Mouse (Mus musculus) adipocyte (in vitro differentiated cells): ENCODE measurements at regions not wholly inside any gene's neighbourhood (a gene's known extent, or its start where the extent isn't known, plus 50 kb on each side); places are given as distances from the start of the nearest gene placed in this dataset.

Source experiments
- DNase-seq: peaks from one replicate; pipeline ENCODE4 v3.0.0-alpha.2; 2016; ENCODE audit warnings: low spot score

DNA sequence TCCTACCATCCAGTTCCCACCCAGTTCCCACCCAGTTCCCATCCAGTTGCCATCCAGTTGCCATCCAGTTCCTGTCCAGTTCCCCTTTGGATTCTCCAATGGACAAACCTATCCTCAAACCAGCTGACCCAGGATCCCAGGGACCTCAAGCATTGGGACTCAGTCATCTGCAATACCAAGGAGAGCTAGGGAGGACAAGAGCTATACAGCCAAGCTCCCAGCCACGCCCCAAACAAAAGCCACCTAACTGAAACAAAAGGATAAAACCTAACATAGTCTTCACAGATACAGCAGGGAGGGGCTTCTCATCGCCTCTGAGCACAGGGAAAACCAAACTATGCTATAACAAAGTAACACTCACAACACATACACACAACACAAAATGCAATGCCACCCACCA, 145.6 kb upstream of the Nfe2l3 start:
- DNase-seq, result no peak

- DNase-seq, result no peak
Measured at GRCm38 (mm10) chr6:51287383-51287782, 145.1 kb upstream of the Nfe2l3 start.

DNA sequence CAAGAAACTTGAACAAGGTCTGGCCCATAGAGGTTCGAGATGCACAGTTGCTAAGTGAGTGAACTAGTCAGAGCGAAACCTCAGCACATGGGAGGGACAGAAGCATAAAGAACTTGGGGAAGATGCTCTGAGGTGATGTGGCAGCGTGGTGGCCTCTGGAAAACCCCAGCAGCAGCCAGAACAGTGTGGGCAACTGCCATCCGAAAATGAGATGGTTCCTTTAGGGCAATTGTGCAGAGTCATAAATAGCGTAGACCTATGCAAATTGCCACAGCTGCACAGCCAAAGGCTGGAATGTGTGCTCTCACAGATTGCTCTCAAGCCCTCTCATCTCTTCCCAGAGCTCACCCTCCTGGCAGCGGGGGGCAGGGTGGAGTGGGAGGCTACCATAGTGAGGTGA, 144.7 kb upstream of the Nfe2l3 start:
- no peak for DNase-seq

- no peak for DNase-seq
Measured at GRCm38 (mm10) chr6:51288306-51289066, 144.0 kb upstream of the Nfe2l3 start.

GRCm38 (mm10) chr6:51289067-51289725, 143.3 kb upstream of the Nfe2l3 start:
- DNase-seq, result no peak

- no peak for DNase-seq
Measured at GRCm38 (mm10) chr6:51300694-51301417, 131.6 kb upstream of the Nfe2l3 start.

GRCm38 (mm10) chr6:51301831-51302230, 130.6 kb upstream of the Nfe2l3 start:
- DNase-seq, result no peak

GRCm38 (mm10) chr6:51302240-51302639, 130.2 kb upstream of the Nfe2l3 start:
- no peak for DNase-seq

DNA sequence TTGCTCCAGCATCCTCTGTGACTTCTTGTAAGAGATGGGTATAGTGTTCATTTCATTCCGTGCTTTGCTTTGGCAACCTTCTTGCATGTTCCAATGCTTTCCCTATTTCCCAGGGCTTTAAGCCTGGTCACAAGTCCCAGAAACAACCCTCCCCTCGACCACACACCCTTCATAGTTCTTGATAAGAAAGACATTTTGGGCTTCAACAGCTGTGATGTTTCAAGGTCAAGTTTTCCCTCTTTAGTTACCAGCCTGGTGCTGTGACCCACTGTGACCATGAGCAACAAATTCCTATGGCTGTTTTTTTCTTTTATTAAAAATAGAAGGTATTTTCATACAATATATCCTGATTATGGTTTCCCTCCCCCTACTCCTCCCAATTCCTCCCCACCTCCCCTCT, 114.1 kb upstream of the Nfe2l3 start:
- DNase-seq, result no peak

DNA sequence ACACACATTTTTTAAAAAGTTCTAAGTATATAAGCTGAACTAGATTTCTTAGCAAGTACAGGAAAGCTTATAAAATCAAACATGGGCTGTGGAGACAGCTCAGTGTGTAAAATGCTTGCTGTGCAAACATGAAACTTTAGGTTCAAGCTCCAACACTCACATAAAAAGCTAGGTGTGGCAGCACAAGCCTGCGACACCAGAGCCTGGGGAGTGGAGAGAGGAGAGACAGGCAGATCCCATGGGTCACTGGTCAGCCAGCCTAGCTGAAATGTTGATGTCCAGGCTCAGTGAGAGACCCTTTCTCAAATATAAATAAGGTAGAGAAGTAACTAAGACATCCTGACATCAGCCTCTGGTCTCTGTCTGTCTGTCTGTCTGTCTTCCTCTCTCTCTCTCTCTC, 112.5 kb upstream of the Nfe2l3 start:
- no peak for DNase-seq

- DNase-seq, result no peak
Measured at GRCm38 (mm10) chr6:51320676-51321419, 111.6 kb upstream of the Nfe2l3 start.

DNA sequence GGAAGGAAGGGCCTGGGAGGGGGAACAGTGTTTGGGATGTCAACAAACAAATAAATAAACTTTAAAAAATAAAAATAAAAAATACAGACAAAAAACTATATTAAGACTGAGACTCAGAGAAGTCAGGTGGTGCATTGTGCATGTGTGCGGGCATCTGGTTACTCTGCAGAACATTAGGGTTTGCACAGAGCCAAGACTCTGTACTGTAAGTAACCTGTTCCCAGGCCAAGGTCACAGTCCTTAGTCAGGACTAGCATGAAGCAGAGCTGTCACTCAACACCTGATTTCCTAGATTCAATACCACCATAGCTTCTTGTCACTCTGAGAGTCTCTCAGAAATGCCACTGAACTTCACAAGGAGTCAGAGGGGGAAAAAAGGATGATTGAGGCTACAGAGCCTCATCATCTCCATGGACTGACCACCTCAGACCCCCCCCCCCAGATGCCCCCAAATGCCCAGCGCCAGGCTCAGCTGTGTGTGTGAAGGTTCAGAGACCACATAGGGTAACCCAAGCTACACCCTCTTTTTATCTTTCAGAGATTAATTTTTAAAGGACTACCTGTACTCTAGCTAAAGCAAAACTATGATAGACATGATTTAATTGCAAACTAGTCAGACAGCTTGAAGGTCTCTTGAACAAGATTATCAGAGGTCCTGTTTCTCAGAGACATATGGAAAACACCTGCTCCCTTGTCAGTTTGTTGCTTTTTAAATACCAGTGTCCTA, 106.2 kb upstream of the Nfe2l3 start:
- no peak for DNase-seq

GRCm38 (mm10) chr6:51329070-51329995, 103.1 kb upstream of the Nfe2l3 start:
- DNase-seq, result peak; percentile 49

- no peak for DNase-seq
Measured at GRCm38 (mm10) chr6:51330069-51330706, 102.3 kb upstream of the Nfe2l3 start.

- DNase-seq, result peak; percentile 78
Measured at GRCm38 (mm10) chr6:51332841-51333240, 99.6 kb upstream of the Nfe2l3 start.

DNA sequence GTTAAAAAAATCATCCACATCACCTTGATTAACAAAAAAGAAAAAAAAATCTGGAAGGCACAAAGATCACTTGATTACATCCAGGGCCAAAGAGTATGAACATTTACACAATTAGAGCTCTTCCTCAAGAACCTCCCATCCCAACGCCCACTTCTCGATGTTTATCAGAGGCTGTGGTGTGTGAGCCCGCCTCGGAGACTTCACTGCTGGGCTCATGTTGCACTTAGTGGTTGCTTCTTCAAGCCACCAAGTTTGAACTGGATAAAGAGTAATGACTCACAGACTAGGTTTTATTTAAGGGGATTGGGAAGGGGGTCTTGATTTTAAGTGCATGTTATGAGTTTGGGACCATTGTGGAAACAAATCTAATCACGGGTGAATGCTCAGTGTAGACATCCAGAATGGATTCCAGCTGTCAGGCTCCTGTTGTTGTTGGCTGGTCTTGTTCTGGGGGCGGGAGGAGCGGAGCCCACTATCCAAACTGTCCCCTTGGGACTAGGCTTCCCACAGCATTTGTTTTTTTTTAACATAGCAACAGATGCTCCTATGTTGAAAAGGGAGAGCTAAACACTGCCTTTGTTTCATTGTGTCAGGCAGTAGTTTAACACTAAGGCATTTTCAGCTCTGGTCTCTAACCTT, 98.6 kb upstream of the Nfe2l3 start:
- peak; percentile 71 for DNase-seq

DNA sequence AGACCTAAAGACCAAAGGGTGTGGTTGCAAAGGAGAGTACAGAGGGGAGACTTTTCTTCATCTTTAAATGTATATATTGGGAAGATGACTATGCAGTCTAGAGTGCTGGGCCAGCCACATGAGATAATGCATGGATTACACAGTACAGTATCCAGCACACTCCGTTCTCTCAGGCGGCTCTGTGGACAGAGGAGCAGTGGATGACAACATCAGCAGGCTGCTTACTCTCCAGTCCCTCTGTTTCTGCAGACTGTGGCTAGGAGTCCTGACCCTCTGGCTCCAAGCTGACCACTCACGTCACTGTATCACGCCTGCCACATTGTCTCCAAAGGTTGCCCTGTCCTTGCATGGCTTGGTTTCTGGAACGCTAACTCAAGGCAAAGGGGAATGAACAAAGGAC, 97.2 kb upstream of the Nfe2l3 start:
- peak; percentile 41 for DNase-seq

- DNase-seq, result peak; percentile 27
Measured at GRCm38 (mm10) chr6:51339301-51339700, 93.2 kb upstream of the Nfe2l3 start.

DNA sequence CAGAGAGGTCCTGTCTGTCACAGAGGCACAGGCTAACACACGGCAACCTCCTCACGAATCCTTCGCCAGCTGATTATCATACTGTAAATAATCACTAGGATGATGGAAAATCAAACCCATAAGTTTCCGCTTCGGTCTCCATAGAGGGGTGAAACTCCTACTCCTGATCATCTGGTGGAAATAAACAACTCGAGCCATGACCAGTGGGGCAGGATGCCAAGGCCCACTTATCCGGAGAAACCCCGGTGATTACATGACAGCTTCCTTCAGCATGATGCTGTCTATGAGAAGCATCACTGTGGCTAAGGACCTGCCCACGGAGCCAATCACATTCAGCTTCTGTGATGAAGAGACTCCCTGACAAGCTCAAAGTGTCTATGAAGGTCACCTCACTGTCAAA, 84.7 kb upstream of the Nfe2l3 start:
- no peak for DNase-seq

- DNase-seq, result no peak
Measured at GRCm38 (mm10) chr6:51349771-51350170, 82.7 kb upstream of the Nfe2l3 start.
